ENCODE assay signal across 13 mouse cellular contexts in the genomic region with DNA sequence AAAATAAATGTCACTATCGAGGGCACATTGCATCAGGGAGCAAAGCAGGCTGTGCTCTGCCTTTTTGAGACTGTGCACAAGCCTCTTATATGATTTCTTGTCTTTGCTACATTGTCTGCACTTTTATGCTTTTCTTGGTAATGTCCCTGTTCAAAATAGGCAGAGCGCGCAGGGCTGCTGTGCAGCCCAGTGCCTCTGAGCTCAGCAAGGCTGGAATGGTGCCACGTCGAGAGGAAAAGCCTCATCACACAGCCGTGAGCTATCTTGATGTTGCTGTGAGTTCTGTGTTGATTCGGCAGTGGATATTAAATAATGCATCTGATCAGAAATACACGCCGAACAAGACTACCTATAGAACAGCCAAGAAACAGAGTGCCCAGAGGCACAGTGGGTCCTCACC.
DNase-seq lines count a peak whose midpoint lies in the region; ATAC-seq and TF ChIP-seq lines count a peak whose summit lies in the region.
"Had no signal": no experiment of that assay in that cellular context is flagged by ENCODE, and none has a peak within 500 bp of the region (broad histone marks: within the 10 kb centered on the region; RNA-seq: fewer than 3 reads in every experiment).

No protein-coding gene starts in this region.

- H3K4me3 ChIP-seq in hindbrain, postnatal 0 days (ENCODE audit: low read length): no peak overlapping the region
- H3K4me3 ChIP-seq in hindbrain, embryonic 14.5 days (replicated peaks; ENCODE audit: low read length): no peak overlapping the region
- H3K4me3 ChIP-seq in hindbrain, embryonic 16.5 days (ENCODE audit: low read length): no peak overlapping the region
- H3K4me3 ChIP-seq in lung, postnatal 0 days (ENCODE audit: low read depth, low read length): no peak overlapping the region
- H3K4me3 ChIP-seq: intestine, embryonic 15.5 days; limb, embryonic 12.5 days; neural tube, embryonic 12.5 days had no signal

- DNase-seq in hindbrain, postnatal 0 days (ENCODE audit: low spot score): peak; percentile 48
- DNase-seq in hindbrain, embryonic 14.5 days (ENCODE audit: low spot score): no peak
- DNase-seq in 3T3-L1 (ENCODE audit: low read depth, low spot score) (peak; percentile 38), NIH3T3 (ENCODE audit: low read depth) (peak; percentile 38)
- peak; percentile 30 to 58 for DNase-seq in left cerebral cortex, postnatal 25 days (ENCODE audit: low spot score in 2 of 2)
- DNase-seq in Muller cell, postnatal 12 days (ENCODE audit: inconsistent ontology term): no peak
- DNase-seq in lung, postnatal 0 days (ENCODE audit: low spot score): no peak
- DNase-seq: kidney, postnatal 4 days; lung, adult 18-20 months had no signal

- no peaks in the 10 kb centered on the region for H3K9me3 ChIP-seq in hindbrain, postnatal 0 days (ENCODE audit: low read length)
- H3K9me3 ChIP-seq in hindbrain, embryonic 14.5 days (ENCODE audit: control insufficient read depth, low read length): no peaks in the 10 kb centered on the region
- no peaks in the 10 kb centered on the region for H3K9me3 ChIP-seq in hindbrain, embryonic 16.5 days (ENCODE audit: control insufficient read depth, low read length)
- no peaks in the 10 kb centered on the region for H3K9me3 ChIP-seq in lung, postnatal 0 days (ENCODE audit: low read length)
- H3K9me3 ChIP-seq: intestine, embryonic 15.5 days; neural tube, embryonic 12.5 days had no signal

- no peak overlapping the region for H3K9ac ChIP-seq in hindbrain, postnatal 0 days (replicated peaks; ENCODE audit: low read length)
- no peak overlapping the region for H3K9ac ChIP-seq in hindbrain, embryonic 14.5 days
- H3K9ac ChIP-seq in hindbrain, embryonic 16.5 days (ENCODE audit: low read depth, low read length): no peak overlapping the region; the same call in 1 of the 2 replicates
- no peak overlapping the region for H3K9ac ChIP-seq in lung, postnatal 0 days (replicated peaks; ENCODE audit: low read depth)
- H3K9ac ChIP-seq: intestine, embryonic 15.5 days; limb, embryonic 12.5 days; neural tube, embryonic 12.5 days had no signal

- H3K27me3 ChIP-seq in hindbrain, postnatal 0 days (ENCODE audit: insufficient read depth, low read length): no peaks in the 10 kb centered on the region
- H3K27me3 ChIP-seq in hindbrain, embryonic 14.5 days (ENCODE audit: control insufficient read depth, insufficient read depth, low read length): no peaks in the 10 kb centered on the region
- no peaks in the 10 kb centered on the region for H3K27me3 ChIP-seq in hindbrain, embryonic 16.5 days (replicated peaks; ENCODE audit: control insufficient read depth, insufficient read depth, low read length)
- no peaks in the 10 kb centered on the region for H3K27me3 ChIP-seq in lung, postnatal 0 days (replicated peaks; ENCODE audit: insufficient read depth, low read length)
- H3K27me3 ChIP-seq: intestine, embryonic 15.5 days; limb, embryonic 12.5 days; neural tube, embryonic 12.5 days had no signal

- no peaks in the 10 kb centered on the region for H3K4me1 ChIP-seq in hindbrain, postnatal 0 days (ENCODE audit: insufficient read depth, low read length)
- 0 out of 2 replicates have a peak, but pooled peaks cover 4% of the 10 kb centered on the region for H3K4me1 ChIP-seq in hindbrain, embryonic 14.5 days (replicated peaks; ENCODE audit: control insufficient read depth, insufficient read depth, low read length)
- H3K4me1 ChIP-seq in hindbrain, embryonic 16.5 days (ENCODE audit: control insufficient read depth, insufficient read depth, low read depth, low read length): peaks cover 2% of the 10 kb centered on the region; the same call in 1 of the 2 replicates
- H3K4me1 ChIP-seq in lung, postnatal 0 days (ENCODE audit: insufficient read depth, low read depth, low read length): no peaks in the 10 kb centered on the region
- H3K4me1 ChIP-seq: intestine, embryonic 15.5 days; neural tube, embryonic 12.5 days had no signal

- no peak for TF ChIP-seq CTCF in hindbrain, postnatal 0 days (IDR thresholded peaks at IDR 0.05; ENCODE audit: low read depth)
- TF ChIP-seq CTCF in lung, postnatal 0 days (IDR thresholded peaks at IDR 0.05): no peak

- intact Hi-C loops in left cerebral cortex, postnatal 25 days (cut with DNase I): no loop called here

- WGBS in hindbrain, postnatal 0 days: 63% methylated on average over 9 of the region's 9 CpGs
- 84% methylated on average over 9 of the region's 9 CpGs for WGBS in hindbrain, embryonic 14.5 days
- 74% methylated on average over 9 of the region's 9 CpGs for WGBS in hindbrain, embryonic 16.5 days
- WGBS in lung, postnatal 0 days: 77% methylated on average over 9 of the region's 9 CpGs

- no peaks in the 10 kb centered on the region for H3K36me3 ChIP-seq in hindbrain, postnatal 0 days (ENCODE audit: insufficient read depth, low read length)
- H3K36me3 ChIP-seq in hindbrain, embryonic 14.5 days (replicated peaks; ENCODE audit: control insufficient read depth, insufficient read depth): no peaks in the 10 kb centered on the region
- no peaks in the 10 kb centered on the region for H3K36me3 ChIP-seq in hindbrain, embryonic 16.5 days (ENCODE audit: control insufficient read depth, insufficient read depth, low read length)
- H3K36me3 ChIP-seq in lung, postnatal 0 days (ENCODE audit: insufficient read depth, low read length): no peaks in the 10 kb centered on the region
- H3K36me3 ChIP-seq: intestine, embryonic 15.5 days; limb, embryonic 12.5 days; neural tube, embryonic 12.5 days had no signal

- H3K4me2 ChIP-seq in hindbrain, postnatal 0 days (ENCODE audit: low read depth, low read length): no peak overlapping the region
- no peak overlapping the region for H3K4me2 ChIP-seq in hindbrain, embryonic 14.5 days (replicated peaks)
- H3K4me2 ChIP-seq in hindbrain, embryonic 16.5 days (ENCODE audit: low read length): no peak overlapping the region
- no peak overlapping the region for H3K4me2 ChIP-seq in lung, postnatal 0 days (replicated peaks; ENCODE audit: low read depth, low read length)
- H3K4me2 ChIP-seq: intestine, embryonic 15.5 days; limb, embryonic 12.5 days; neural tube, embryonic 12.5 days had no signal

- no peak for ATAC-seq in hindbrain, postnatal 0 days
- ATAC-seq in hindbrain, embryonic 14.5 days (ENCODE audit: low FRiP score): no peak
- no peak; the same call in 1 of the 2 replicates for ATAC-seq in hindbrain, embryonic 16.5 days
- ATAC-seq in lung, postnatal 0 days: no peak
- ATAC-seq: intestine, embryonic 15.5 days had no signal

- H3K27ac ChIP-seq in hindbrain, postnatal 0 days: no peak overlapping the region
- no peak overlapping the region for H3K27ac ChIP-seq in hindbrain, embryonic 14.5 days
- no peak overlapping the region for H3K27ac ChIP-seq in hindbrain, embryonic 16.5 days (ENCODE audit: low read depth, low read length)
- H3K27ac ChIP-seq in lung, postnatal 0 days (ENCODE audit: low read length): no peak overlapping the region
- H3K27ac ChIP-seq: intestine, embryonic 15.5 days; limb, embryonic 12.5 days; neural tube, embryonic 12.5 days had no signal

- no peak for TF ChIP-seq EP300 in lung, postnatal 0 days (IDR thresholded peaks at IDR 0.05)

Comparison
In these comparisons a context has a peak if more than half of its experiments do, and no peak if none do; other contexts are left out.
1. DNase-seq: peak in hindbrain, postnatal 0 days (single experiment), 3T3-L1 (single experiment), NIH3T3 (single experiment) and left cerebral cortex, postnatal 25 days (2 of 2); none in hindbrain, embryonic 14.5 days (single experiment), Muller cell, postnatal 12 days (single experiment) and lung, postnatal 0 days (single experiment).